Mouse (Mus musculus) lung, embryonic 16.5 days (tissue): ENCODE measurements at regions not wholly inside any gene's neighbourhood (a gene's known extent, or its start where the extent isn't known, plus 50 kb on each side); places are given as distances from the start of the nearest gene placed in this dataset.

Experiments used
- ATAC-seq: fragments of 200-750 bp; cut with Nextera tagmentation; 2 replicates; pipeline ENCODE4 v1.8.0; 2017; ENCODE audit warnings: low read depth, mild to moderate bottlenecking, moderate library complexity
- H3K27ac ChIP-seq: fragments of 300-500 bp; sonication (generic); 2 replicates; pipeline ENCODE4 v1.5.1; 2014; ENCODE audit warnings: mild to moderate bottlenecking, control low read depth, low read length
- H3K27me3 ChIP-seq: fragments of 300-500 bp; sonication (generic); 2 replicates; pipeline ENCODE4 v1.6.1; 2014; ENCODE audit warnings: low read depth, low read length, mixed read lengths; ENCODE audit not compliant: control insufficient read depth, insufficient read depth
- H3K36me3 ChIP-seq: fragments of 300-500 bp; sonication (generic); 2 replicates; pipeline ENCODE4 v1.6.1; 2014; ENCODE audit warnings: low read length; ENCODE audit not compliant: control insufficient read depth, insufficient read depth
- H3K4me1 ChIP-seq: fragments of 300-500 bp; sonication (generic); replicated peaks from 2 replicates; pipeline ENCODE4 v1.6.1; 2014; ENCODE audit warnings: low read length, mixed read lengths; ENCODE audit not compliant: control insufficient read depth, insufficient read depth
- H3K4me2 ChIP-seq: fragments of 300-500 bp; sonication (generic); 2 replicates; pipeline ENCODE4 v1.6.1; 2014; ENCODE audit warnings: low read depth, low read length, control low read depth
- H3K4me3 ChIP-seq: fragments of 300-500 bp; sonication (generic); 2 replicates; pipeline ENCODE4 v1.5.1; 2014; ENCODE audit warnings: mild to moderate bottlenecking, low read length, control low read depth
- H3K9ac ChIP-seq: fragments of 300-500 bp; sonication (generic); 2 replicates; pipeline ENCODE4 v1.6.1; 2014; ENCODE audit warnings: low read length, control low read depth
- H3K9me3 ChIP-seq: fragments of 300-500 bp; sonication (generic); 2 replicates; pipeline ENCODE4 v1.6.1; 2016; ENCODE audit warnings: low read length; ENCODE audit not compliant: control insufficient read depth
- WGBS: fragments of 180-500 bp; shearing (Covaris S2); extraction: QIAGEN DNeasy Blood & Tissue Kit; methylation state at CpG from one replicate; pipeline ENCODE4 v1.1.7; 2014; 5-methylcytosine and 5-hydroxymethylcytosine counted together

GRCm38 (mm10) chr12:39931251-39931650 lies 106.6 kb downstream of the Arl4a start:
- 68% methylated on average over 1 of the region's 1 CpGs for WGBS
- Histone ChIP-seq H3K9me3 (no peaks in the 10 kb centered on the region), H3K27ac (no peak overlapping the region), H3K27me3 (no peaks in the 10 kb centered on the region), H3K9ac (no peak overlapping the region), H3K36me3 (no peaks in the 10 kb centered on the region), H3K4me1 (no peaks in the 10 kb centered on the region), H3K4me2 (no peak overlapping the region), H3K4me3 (no peak overlapping the region)
- no peak for ATAC-seq

- ATAC-seq: no peak
- Histone ChIP-seq H3K4me2 (no peak overlapping the region), H3K4me1 (no peaks in the 10 kb centered on the region), H3K27me3 (no peaks in the 10 kb centered on the region), H3K9me3 (no peaks in the 10 kb centered on the region), H3K9ac (no peak overlapping the region), H3K4me3 (no peak overlapping the region), H3K27ac (no peak overlapping the region), H3K36me3 (no peaks in the 10 kb centered on the region)
These were observed 109.9 kb downstream of the Arl4a start for GRCm38 (mm10) chr12:39927902-39928301.

- 77% methylated on average over 8 of the region's 8 CpGs for WGBS
- Histone ChIP-seq H3K36me3 (no peaks in the 10 kb centered on the region), H3K27ac (no peak overlapping the region), H3K9me3 (no peaks in the 10 kb centered on the region), H3K4me3 (no peak overlapping the region), H3K27me3 (no peaks in the 10 kb centered on the region), H3K4me1 (no peaks in the 10 kb centered on the region), H3K9ac (no peak overlapping the region), H3K4me2 (no peak overlapping the region)
- no peak for ATAC-seq
These were observed 110.8 kb downstream of the Arl4a start for GRCm38 (mm10) chr12:39927014-39927413.

DNA sequence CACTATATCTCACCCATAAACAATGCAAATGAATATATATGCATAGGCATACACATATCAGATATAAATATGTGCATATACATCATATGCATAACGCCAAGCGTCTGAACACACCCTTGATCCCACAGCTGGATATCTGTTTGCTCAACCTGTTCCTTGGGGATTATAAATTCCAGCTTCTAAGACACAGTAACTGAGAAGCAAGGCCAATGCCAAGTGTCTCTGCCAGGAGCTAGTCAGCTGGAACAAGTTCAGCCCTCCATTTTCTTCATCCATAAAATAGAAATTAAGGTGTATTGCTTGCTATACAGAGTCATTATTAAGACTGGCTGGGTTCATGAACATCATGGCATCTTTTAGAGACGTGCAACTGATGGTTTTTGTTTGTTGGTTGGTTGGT lies 116.3 kb downstream of the Arl4a start:
- H3K9ac ChIP-seq: no peak overlapping the region
- no peak overlapping the region for H3K4me3 ChIP-seq
- no peaks in the 10 kb centered on the region for H3K4me1 ChIP-seq
- H3K4me2 ChIP-seq: no peak overlapping the region
- no peaks in the 10 kb centered on the region for H3K36me3 ChIP-seq
- WGBS: 77% methylated on average over 3 of the region's 3 CpGs
- H3K9me3 ChIP-seq: no peaks in the 10 kb centered on the region
- no peak for ATAC-seq
- H3K27ac ChIP-seq: no peak overlapping the region
- no peaks in the 10 kb centered on the region for H3K27me3 ChIP-seq

DNA sequence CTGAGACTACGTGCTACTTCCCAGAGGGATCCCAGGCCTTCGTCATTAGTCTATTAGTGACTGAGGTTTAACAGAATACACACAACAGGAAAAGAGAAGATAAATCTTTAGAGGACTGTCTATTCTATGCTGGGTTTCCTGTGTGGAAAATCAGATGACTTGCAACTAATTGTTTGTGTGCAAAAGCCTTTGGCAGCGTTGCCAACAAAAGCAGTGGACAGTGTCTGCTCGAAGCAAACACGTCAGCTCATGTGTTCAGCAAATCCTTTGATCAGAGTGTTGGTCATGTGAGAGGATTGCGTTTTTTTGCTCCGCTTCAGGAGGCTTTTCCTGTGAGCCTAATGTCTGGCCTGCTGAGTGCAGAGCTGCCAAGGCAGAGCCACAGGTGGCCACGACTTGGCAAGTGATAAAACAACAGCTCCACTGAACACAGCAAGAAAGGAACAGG lies 117.3 kb downstream of the Arl4a start:
- peak; percentile 73 for ATAC-seq
- no peaks in the 10 kb centered on the region for H3K27me3 ChIP-seq
- H3K9ac ChIP-seq: no peak overlapping the region
- no peak overlapping the region for H3K4me2 ChIP-seq
- WGBS: 21% methylated on average over 8 of the region's 8 CpGs
- no peak overlapping the region for H3K27ac ChIP-seq
- no peaks in the 10 kb centered on the region for H3K36me3 ChIP-seq
- H3K9me3 ChIP-seq: no peaks in the 10 kb centered on the region
- no peak overlapping the region for H3K4me3 ChIP-seq
- H3K4me1 ChIP-seq: no peaks in the 10 kb centered on the region

GRCm38 (mm10) chr12:39919909-39920308 lies 117.9 kb downstream of the Arl4a start:
- no peak for ATAC-seq
- Histone ChIP-seq H3K4me1 (no peaks in the 10 kb centered on the region), H3K36me3 (no peaks in the 10 kb centered on the region), H3K4me3 (no peak overlapping the region), H3K9ac (no peak overlapping the region), H3K4me2 (no peak overlapping the region), H3K27ac (no peak overlapping the region), H3K27me3 (no peaks in the 10 kb centered on the region), H3K9me3 (no peaks in the 10 kb centered on the region)
- WGBS: 84% methylated on average over 2 of the region's 2 CpGs

DNA sequence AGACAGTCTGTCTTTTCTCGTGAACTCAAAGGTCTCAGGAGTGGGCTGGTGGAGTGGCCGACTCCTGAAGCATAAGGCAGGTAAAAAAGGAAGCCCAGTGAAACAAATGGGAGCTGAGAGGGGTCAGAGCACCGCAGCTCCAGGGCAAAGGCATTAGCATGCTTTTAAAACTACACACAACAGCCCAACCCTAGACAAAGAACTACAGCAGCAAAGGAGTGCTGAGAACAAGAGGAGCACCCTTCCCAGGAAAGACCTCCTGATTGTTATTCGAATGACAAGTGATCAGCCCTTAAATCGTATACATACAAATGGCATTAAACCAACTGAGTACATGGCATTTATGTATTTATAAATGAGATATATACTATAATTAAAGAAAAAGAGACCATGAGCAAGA lies 149.3 kb downstream of the Arl4a start:
- Histone ChIP-seq H3K9ac (no peak overlapping the region), H3K36me3 (no peaks in the 10 kb centered on the region), H3K9me3 (no peaks in the 10 kb centered on the region), H3K27ac (no peak overlapping the region), H3K4me1 (no peaks in the 10 kb centered on the region), H3K4me3 (no peak overlapping the region), H3K27me3 (no peaks in the 10 kb centered on the region), H3K4me2 (no peak overlapping the region)
- ATAC-seq: no peak
- 72% methylated on average over 5 of the region's 5 CpGs for WGBS

GRCm38 (mm10) chr12:39885366-39885765 lies 152.5 kb downstream of the Arl4a start:
- H3K36me3 ChIP-seq: no peaks in the 10 kb centered on the region
- no peak overlapping the region for H3K4me2 ChIP-seq
- H3K4me1 ChIP-seq: no peaks in the 10 kb centered on the region
- H3K27me3 ChIP-seq: no peaks in the 10 kb centered on the region
- 68% methylated on average over 3 of the region's 3 CpGs for WGBS
- H3K9me3 ChIP-seq: no peaks in the 10 kb centered on the region
- no peak for ATAC-seq
- H3K9ac ChIP-seq: no peak overlapping the region
- no peak overlapping the region for H3K4me3 ChIP-seq
- H3K27ac ChIP-seq: no peak overlapping the region

- Histone ChIP-seq H3K4me1 (no peaks in the 10 kb centered on the region), H3K9me3 (no peaks in the 10 kb centered on the region), H3K4me2 (no peak overlapping the region), H3K27ac (no peak overlapping the region), H3K36me3 (no peaks in the 10 kb centered on the region), H3K9ac (no peak overlapping the region), H3K27me3 (no peaks in the 10 kb centered on the region), H3K4me3 (no peak overlapping the region)
- WGBS: 73% methylated on average over 1 of the region's 1 CpGs
- ATAC-seq: no peak
These were observed 157.5 kb downstream of the Arl4a start for GRCm38 (mm10) chr12:39880309-39880708.

DNA sequence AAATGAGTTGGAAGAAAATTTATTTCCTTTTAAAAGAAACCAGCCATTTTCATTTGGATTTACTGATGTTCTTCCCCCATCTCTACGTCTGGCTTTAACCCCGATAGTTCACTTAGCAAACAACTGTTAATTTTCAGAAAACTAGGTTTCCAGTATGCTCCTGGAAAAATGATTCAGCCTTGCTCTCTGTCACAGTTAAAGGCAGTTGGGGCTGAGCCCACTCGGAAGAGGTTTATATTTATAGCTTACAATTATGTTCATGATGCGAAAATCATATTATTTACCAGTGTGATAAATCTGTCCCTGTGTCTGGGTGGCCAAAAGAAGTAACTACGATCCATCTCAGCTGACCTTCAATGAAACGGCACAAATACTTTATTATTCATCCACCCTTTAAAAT lies 163.9 kb downstream of the Arl4a start:
- 67% methylated on average over 6 of the region's 6 CpGs for WGBS
- Histone ChIP-seq H3K4me1 (no peaks in the 10 kb centered on the region), H3K4me3 (no peak overlapping the region), H3K27me3 (no peaks in the 10 kb centered on the region), H3K9ac (no peak overlapping the region), H3K4me2 (no peak overlapping the region), H3K36me3 (no peaks in the 10 kb centered on the region), H3K9me3 (no peaks in the 10 kb centered on the region), H3K27ac (no peak overlapping the region)
- ATAC-seq: no peak
